Mouse (Mus musculus) layer of hippocampus, adult 18-20 months (tissue): ENCODE measurements around the gene Ush2a. TPM values are rescaled to one million over a fixed set of nuclear protein-coding genes. Genes with fewer than 3 reads are reported as not detected.

Experiments
- DNase-seq, 2 experiments: peaks; one replicate each; pipeline ENCODE4 v3.0.0; 2022; ENCODE audit warnings: low spot score in 2 of 2
- total RNA-seq, 2 experiments: library from RNA; stranded (reverse); gene quantifications; 2 replicates each; pipeline ENCODE4 v1.2.3; 2021

Ush2a gene
- total RNA-seq, 2 experiments from 2014 or later, result 0.10 to 0.32 TPM

GRCm38 (mm10) chr1:188539621-188540020, 277.8 kb downstream of the Ush2a start:
- DNase-seq, result no peak

- no peak for DNase-seq
Observed at GRCm38 (mm10) chr1:188541492-188541891, 279.7 kb downstream of the Ush2a start.

- no peak for DNase-seq
Observed at GRCm38 (mm10) chr1:188543364-188543763, 281.5 kb downstream of the Ush2a start.

- DNase-seq, result no peak
Observed at GRCm38 (mm10) chr1:188549686-188550085, 287.9 kb downstream of the Ush2a start.

DNA sequence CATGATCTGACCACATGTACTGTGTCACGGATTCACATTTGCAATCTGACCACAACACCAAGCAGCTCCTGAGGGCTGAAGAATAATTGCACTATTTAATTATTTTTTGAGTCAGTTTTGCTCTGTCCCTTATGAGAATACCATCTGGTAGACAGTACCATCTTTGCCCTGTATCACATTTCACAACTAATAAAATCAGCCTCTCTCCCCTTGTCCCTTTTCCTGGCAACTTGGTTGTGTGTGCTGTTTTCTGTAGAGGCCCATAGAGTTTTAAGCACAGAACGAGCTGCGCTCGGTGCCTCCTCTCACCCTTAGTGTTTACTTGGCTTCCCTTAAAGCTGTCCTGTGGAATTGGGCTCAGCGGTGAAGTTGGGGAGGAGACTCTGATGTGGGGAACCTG, 290.0 kb downstream of the Ush2a start:
- DNase-seq, result no peak

GRCm38 (mm10) chr1:188558911-188559310, 297.1 kb downstream of the Ush2a start:
- no peak for DNase-seq

GRCm38 (mm10) chr1:188566229-188566628, 304.4 kb downstream of the Ush2a start:
- no peak for DNase-seq

GRCm38 (mm10) chr1:188567486-188567885, 305.7 kb downstream of the Ush2a start:
- no peak for DNase-seq

DNA sequence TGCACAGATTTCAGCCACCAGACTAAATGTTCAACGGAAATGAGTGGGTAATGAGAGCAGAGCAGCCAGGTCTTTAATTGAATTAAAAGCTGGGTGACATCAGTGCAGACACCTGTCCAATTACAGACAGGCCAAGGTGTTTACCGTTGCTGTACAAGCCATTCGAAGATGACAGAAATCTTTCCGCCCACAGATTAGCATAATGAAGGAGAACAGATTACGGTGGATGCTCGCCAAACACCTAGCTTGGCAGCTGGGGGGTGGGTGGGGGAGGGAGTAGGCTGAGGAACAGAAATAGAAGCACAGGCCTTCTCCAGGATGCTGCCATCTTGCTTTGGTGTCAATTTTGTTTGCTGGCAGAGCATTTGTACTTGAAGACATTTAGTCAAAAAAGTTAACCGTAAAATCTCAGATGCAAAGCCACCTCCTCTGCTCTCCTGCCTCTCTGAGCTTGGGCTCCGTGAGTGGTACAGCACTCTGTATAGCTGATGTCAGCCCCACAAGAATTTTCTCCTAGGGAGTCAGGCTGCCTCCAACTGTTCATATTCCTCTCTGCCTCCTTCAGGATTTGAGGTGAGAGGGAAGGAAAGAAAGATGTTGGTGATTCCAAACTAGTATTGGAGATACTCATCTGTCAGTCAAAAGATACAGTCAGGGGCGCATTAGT, 306.6 kb downstream of the Ush2a start:
- DNase-seq, result peak; percentile 11 to 51

DNA sequence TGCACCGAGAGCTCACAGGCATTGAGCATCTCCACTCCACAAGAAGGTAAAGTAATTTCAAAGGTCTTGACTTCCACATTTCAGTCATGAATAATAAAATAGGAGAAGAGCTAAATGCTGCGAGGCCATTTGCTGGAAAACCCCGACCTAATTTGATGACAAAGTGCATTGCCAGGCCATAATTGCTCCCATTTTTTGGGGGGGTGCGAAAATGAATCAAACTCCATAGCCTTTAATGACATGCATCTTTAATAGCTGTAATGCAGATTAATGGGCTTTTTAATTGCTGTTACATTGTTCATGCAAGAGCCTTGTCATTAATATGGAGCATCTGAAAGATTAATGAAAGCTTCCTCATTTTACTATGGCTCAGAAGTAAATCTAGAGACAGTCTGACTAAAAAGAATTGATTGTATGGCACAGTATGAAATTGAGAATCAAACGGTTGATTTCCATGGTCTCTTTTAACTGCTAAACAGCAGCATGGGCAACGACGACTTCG, 314.5 kb downstream of the Ush2a start:
- no peak for DNase-seq

GRCm38 (mm10) chr1:188577376-188577775, 315.6 kb downstream of the Ush2a start:
- DNase-seq, result no peak

- no peak for DNase-seq
Observed at GRCm38 (mm10) chr1:188581136-188581535, 319.3 kb downstream of the Ush2a start.

GRCm38 (mm10) chr1:188595251-188595650, 333.4 kb downstream of the Ush2a start:
- no peak for DNase-seq

GRCm38 (mm10) chr1:188598052-188598451, 336.2 kb downstream of the Ush2a start:
- no peak for DNase-seq

GRCm38 (mm10) chr1:188599134-188599533, 337.3 kb downstream of the Ush2a start:
- DNase-seq, result no peak

- no peak for DNase-seq
Observed at GRCm38 (mm10) chr1:188606450-188606849, 344.6 kb downstream of the Ush2a start.

DNA sequence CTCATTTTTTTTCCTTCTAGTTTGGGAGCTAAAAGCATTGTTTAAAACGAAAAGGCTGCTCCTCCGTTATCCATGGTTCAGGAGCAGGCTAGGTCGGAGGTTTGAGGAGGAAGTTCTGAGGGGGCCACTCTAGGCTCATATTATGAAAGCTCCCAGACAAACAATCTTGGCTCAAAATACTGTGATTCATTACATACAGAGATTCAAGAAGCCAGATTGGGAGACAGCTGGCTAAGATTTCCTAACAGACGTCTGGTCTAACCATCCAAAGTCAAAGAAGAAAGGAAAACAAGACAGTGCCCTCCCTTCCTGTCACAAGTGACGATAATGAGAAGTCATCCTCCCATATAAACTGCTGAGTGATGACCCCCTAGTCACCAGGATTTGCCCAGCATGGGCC, 354.7 kb downstream of the Ush2a start:
- peak; percentile 52 to 75 for DNase-seq

DNA sequence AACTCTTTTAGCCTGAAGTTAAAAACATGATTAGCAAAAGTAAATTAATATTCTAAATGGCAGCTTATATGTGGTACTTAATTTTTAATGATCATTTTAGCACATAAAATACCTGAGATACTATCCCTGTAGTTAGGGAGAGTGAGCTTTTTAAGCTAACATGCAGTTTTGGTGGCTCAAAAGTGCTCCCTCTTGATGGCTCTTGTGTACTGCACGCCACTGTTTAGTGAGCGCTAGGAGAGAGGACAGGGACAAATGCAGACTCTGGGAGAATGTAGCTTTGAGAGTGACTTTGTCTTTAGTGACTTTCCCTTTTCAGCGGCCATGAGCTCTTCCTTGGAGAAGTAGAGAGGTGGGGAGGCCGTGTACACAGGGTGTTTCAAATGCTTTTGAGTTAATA, 371.9 kb downstream of the Ush2a start:
- DNase-seq, result peak in 1 of 2 experiments; percentile 47

DNA sequence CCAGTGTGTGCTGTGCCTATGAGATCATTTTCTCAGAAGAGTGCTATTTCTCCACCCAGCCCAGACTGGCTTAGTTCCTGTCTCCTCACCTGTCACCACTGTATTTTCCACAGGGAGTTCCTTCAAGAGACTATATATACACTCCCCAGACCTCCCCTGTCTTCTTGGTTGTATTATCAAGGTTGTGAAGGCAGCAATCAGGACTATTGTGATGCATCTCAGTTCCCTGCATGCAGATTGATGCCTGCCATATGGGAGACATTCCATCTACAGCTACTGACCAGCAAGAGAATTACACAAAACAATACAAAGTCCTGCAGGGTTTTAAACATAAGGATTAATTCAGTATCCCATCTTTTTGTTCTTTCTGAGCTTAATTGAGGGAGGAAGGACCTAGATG, 377.8 kb downstream of the Ush2a start:
- DNase-seq, result no peak

- DNase-seq, result no peak
Observed at GRCm38 (mm10) chr1:188643156-188643555, 381.3 kb downstream of the Ush2a start.

DNA sequence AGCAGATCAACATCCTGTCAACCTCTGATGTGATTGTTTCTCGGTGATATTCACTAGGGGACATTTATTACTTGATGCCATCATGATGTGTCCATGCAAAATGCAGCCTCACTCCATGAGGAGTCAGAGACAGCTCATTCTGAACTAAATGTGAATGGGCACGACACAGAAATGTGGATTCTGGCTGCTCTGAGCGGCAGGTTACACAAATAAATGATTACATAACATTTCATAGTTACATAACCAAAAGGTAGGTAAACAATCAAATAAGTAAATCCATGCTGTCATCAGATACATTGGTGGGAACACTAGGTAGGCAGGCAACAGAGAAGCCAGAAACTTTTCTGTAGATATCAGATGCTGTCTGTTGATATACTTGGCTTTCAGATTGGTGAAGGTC, 391.2 kb downstream of the Ush2a start:
- no peak for DNase-seq

- no peak for DNase-seq
Observed at GRCm38 (mm10) chr1:188656121-188656520, 394.3 kb downstream of the Ush2a start.

GRCm38 (mm10) chr1:188659159-188659558, 397.3 kb downstream of the Ush2a start:
- DNase-seq, result no peak
